Mouse (Mus musculus) CH12.LX (cell line): ENCODE results near the gene Emg1.

ENCODE experiments used
- BHLHE40 ChIP-seq: IDR thresholded peaks from 2 replicates; pipeline ENCODE4 v1.6.1; 2011; ENCODE audit warnings: mild to moderate bottlenecking, low read depth, low read length, improper control_type of control experiment
- CHD2 ChIP-seq: IDR thresholded peaks from 2 replicates; pipeline ENCODE4 v1.6.1; 2011; ENCODE audit warnings: low read length, improper control_type of control experiment
- CTCF ChIP-seq, 2 experiments: IDR thresholded peaks in 1 of 2; conservative IDR thresholded peaks in 1 of 2; 2 replicates each; pipeline ENCODE4 v1.5.1; 2011 to 2012; ENCODE audit warnings: low read depth in 2 of 2, low read length in 2 of 2, improper control_type of control experiment in 1 of 2, inconsistent platforms in 1 of 2, mild to moderate bottlenecking in 1 of 2, moderate library complexity in 1 of 2
- EP300 ChIP-seq: IDR thresholded peaks from 2 replicates; pipeline ENCODE4 v1.6.1; 2011; ENCODE audit warnings: low read length, improper control_type of control experiment
- ETS1 ChIP-seq: conservative IDR thresholded peaks from 2 replicates; pipeline ENCODE4 v1.6.1; 2012; ENCODE audit warnings: low read depth, mild to moderate bottlenecking, inconsistent platforms, low read length, improper control_type of control experiment, moderate library complexity
- MEF2A ChIP-seq: IDR thresholded peaks from 2 replicates; pipeline ENCODE4 v1.6.1; 2014; ENCODE audit warnings: low read depth, mild to moderate bottlenecking, inconsistent platforms, low read length, improper control_type of control experiment, borderline replicate concordance
- MYC ChIP-seq: IDR thresholded peaks from 2 replicates; pipeline ENCODE4 v1.6.1; 2011; ENCODE audit warnings: low read depth, mild to moderate bottlenecking, improper control_type of control experiment, low read length
- ZMIZ1 ChIP-seq: IDR thresholded peaks from 2 replicates; pipeline ENCODE4 v1.6.1; 2012; ENCODE audit warnings: low read depth, mild to moderate bottlenecking, inconsistent platforms, low read length, improper control_type of control experiment

GRCm38 (mm10) chr6:124716864-124717490, 5.0 kb upstream of the Emg1 start:
- TF ChIP-seq MEF2A (peak; percentile 38; the same call in 1 of the 2 replicates), CTCF (conservative IDR thresholded peaks at IDR 0.05 in 1 of 2, IDR thresholded peaks at IDR 0.05 in 1 of 2; ENCODE audit: low read depth in 2 of 2, low read length in 2 of 2) (peak in 1 of 2 experiments; percentile 93; a peak in 3 of 4 replicates), CHD2 (no peak), EP300 (no peak), BHLHE40 (no peak), ETS1 (no peak), ZMIZ1 (no peak), MYC (no peak)
